ENCODE assay signal across 10 mouse cellular contexts in the genomic region with DNA sequence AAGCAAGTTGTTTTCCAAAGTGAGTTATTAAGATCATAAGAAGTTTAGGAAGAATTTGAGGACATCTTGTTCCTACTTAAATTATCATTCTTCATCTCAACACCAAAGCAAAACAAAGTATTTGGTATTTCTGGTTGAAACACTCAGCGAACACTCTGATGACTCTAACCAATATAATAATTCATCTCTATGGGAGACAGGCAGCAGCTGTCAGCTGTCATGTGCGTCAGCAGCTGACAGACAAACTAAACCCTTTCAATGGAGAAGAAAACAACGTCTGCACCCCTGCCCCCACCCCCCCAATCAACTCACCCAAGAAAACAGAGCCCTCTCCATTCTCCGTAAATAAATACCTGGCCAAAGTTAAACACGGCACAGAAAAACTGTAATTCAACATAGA. TPM values are rescaled to one million over a fixed set of nuclear protein-coding genes. Genes with fewer than 3 reads are reported as not detected.
DNase-seq lines count a peak whose midpoint lies in the region; ATAC-seq and TF ChIP-seq lines count a peak whose summit lies in the region.
"Had no signal": no experiment of that assay in that cellular context is flagged by ENCODE, and none has a peak within 500 bp of the region (broad histone marks: within the 10 kb centered on the region; RNA-seq: fewer than 3 reads in every experiment).

No protein-coding gene starts in this region.

- no peaks in the 10 kb centered on the region for H3K9me3 ChIP-seq in forebrain, postnatal 0 days (ENCODE audit: low read length)
- no peaks in the 10 kb centered on the region for H3K9me3 ChIP-seq in lung, embryonic 16.5 days (ENCODE audit: control insufficient read depth, low read length)
- H3K9me3 ChIP-seq: megakaryocyte, embryonic 14.5 days had no signal

- no peak for DNase-seq in kidney, adult 2 months
- no peak for DNase-seq in kidney, adult 11 months
- peak; percentile 36 for DNase-seq in brain, adult 2 months (ENCODE audit: low read depth, low spot score)
- peak; percentile 40 for DNase-seq in forebrain, postnatal 0 days
- DNase-seq in right cerebral cortex, adult 18-20 months: no peak
- no peak for DNase-seq in adrenal gland, postnatal 25 days
- DNase-seq: adrenal gland, adult 8-10 months; thymus, adult 2 months had no signal

- H3K27me3 ChIP-seq in kidney, adult 2 months (replicated peaks; ENCODE audit: control insufficient read depth, insufficient read depth, low read length): no peaks in the 10 kb centered on the region
- H3K27me3 ChIP-seq in forebrain, postnatal 0 days (ENCODE audit: insufficient read depth, low read length): no peaks in the 10 kb centered on the region
- no peaks in the 10 kb centered on the region for H3K27me3 ChIP-seq in lung, embryonic 16.5 days (ENCODE audit: control insufficient read depth, insufficient read depth, low read depth, low read length)
- H3K27me3 ChIP-seq: megakaryocyte, embryonic 14.5 days had no signal

- ATAC-seq in forebrain, postnatal 0 days: peak; percentile 63; the same call in 1 of the 2 replicates
- ATAC-seq in lung, embryonic 16.5 days (ENCODE audit: low read depth): peak; percentile 62; the same call in 1 of the 2 replicates

- WGBS in kidney, adult 2 months: 37% methylated on average over 5 of the region's 5 CpGs
- WGBS in forebrain, postnatal 0 days: 24% methylated on average over 5 of the region's 5 CpGs
- WGBS in lung, embryonic 16.5 days: 23% methylated on average over 5 of the region's 5 CpGs

- H3K4me3 ChIP-seq in kidney, adult 2 months (ENCODE audit: insufficient read depth, low read depth, low read length): no peak overlapping the region
- H3K4me3 ChIP-seq in forebrain, postnatal 0 days (ENCODE audit: low read depth, low read length): no peak overlapping the region
- H3K4me3 ChIP-seq in lung, embryonic 16.5 days (ENCODE audit: low read length): peak overlapping the region; percentile 10; the same call in 1 of the 2 replicates
- H3K4me3 ChIP-seq: megakaryocyte, embryonic 14.5 days had no signal

- H3K36me3 ChIP-seq in kidney, adult 2 months (ENCODE audit: control insufficient read depth, insufficient read depth, low read length): no peaks in the 10 kb centered on the region
- H3K36me3 ChIP-seq in forebrain, postnatal 0 days (ENCODE audit: insufficient read depth): peaks cover 7% of the 10 kb centered on the region; the same call in 1 of the 2 replicates
- no peaks in the 10 kb centered on the region for H3K36me3 ChIP-seq in lung, embryonic 16.5 days (ENCODE audit: control insufficient read depth, insufficient read depth, low read length)

- H3K27ac ChIP-seq in kidney, adult 2 months (ENCODE audit: insufficient read depth, low read depth, low read length): 0 out of 2 replicates have a peak overlapping the region, but pooled peaks have one; percentile 19
- peak overlapping the region; percentile 51 for H3K27ac ChIP-seq in forebrain, postnatal 0 days (ENCODE audit: low read depth, low read length)
- H3K27ac ChIP-seq in lung, embryonic 16.5 days (ENCODE audit: low read length): peak overlapping the region; percentile 59; the same call in 1 of the 2 replicates

- TF ChIP-seq POLR2A in kidney, adult 2 months (IDR thresholded peaks at IDR 0.05; ENCODE audit: low read depth, low read length): no peak

- H3K4me1 ChIP-seq in kidney, adult 2 months (ENCODE audit: control insufficient read depth, insufficient read depth, low read length): peaks cover 2% of the 10 kb centered on the region; the same call in 1 of the 2 replicates
- peaks cover 10% of the 10 kb centered on the region; the same call in 1 of the 2 replicates for H3K4me1 ChIP-seq in forebrain, postnatal 0 days (ENCODE audit: insufficient read depth)
- peaks cover 7% of the 10 kb centered on the region; the same call in 1 of the 2 replicates for H3K4me1 ChIP-seq in lung, embryonic 16.5 days (replicated peaks; ENCODE audit: control insufficient read depth, insufficient read depth, low read length)

- TF ChIP-seq CTCF in kidney, adult 2 months (conservative IDR thresholded peaks at IDR 0.05; ENCODE audit: insufficient read depth, insufficient read length, low read depth, low read length): no peak
- no peak for TF ChIP-seq CTCF in forebrain, postnatal 0 days (IDR thresholded peaks at IDR 0.05; ENCODE audit: low read depth)

- H3K4me2 ChIP-seq in forebrain, postnatal 0 days (ENCODE audit: low read depth): peak overlapping the region; percentile 21; the same call in 1 of the 2 replicates
- peak overlapping the region; percentile 45 for H3K4me2 ChIP-seq in lung, embryonic 16.5 days (ENCODE audit: low read depth, low read length)

- no peak overlapping the region for H3K9ac ChIP-seq in forebrain, postnatal 0 days
- peak overlapping the region; percentile 35 for H3K9ac ChIP-seq in lung, embryonic 16.5 days (ENCODE audit: low read length)

RNA-seq across cellular contexts. Expression of a gene that starts 34.9 kb away (rescaled TPM):
- polyA plus RNA-seq in kidney, adult 2 months (2012; rRNA removed): 6.2 and 9.1 TPM in 2 replicates
- 12.5 and 20.0 TPM in 2 replicates for total RNA-seq in forebrain, postnatal 0 days (2014; rRNA removed)
- polyA plus RNA-seq in forebrain, postnatal 0 days (2015; fragmentation: Nextera tagmentation; extraction: Ambion mirVana): 6.2 and 12.5 TPM in 2 replicates
- polyA plus RNA-seq in lung, embryonic 16.5 days (2015; fragmentation: Nextera tagmentation; extraction: Ambion mirVana): 5.6 and 6.3 TPM in 2 replicates
- 5.7 and 8.3 TPM in 2 replicates for total RNA-seq in adrenal gland, postnatal 25 days (2021)

RNA-seq across cellular contexts. Expression of a gene that starts 39.0 kb away (rescaled TPM):
- 3.8 and 5.5 TPM in 2 replicates for polyA plus RNA-seq in kidney, adult 2 months (2012; rRNA removed)
- 9.5 and 10.6 TPM in 2 replicates for total RNA-seq in forebrain, postnatal 0 days (2014; rRNA removed)
- 29.3 and 30.3 TPM in 2 replicates for polyA plus RNA-seq in forebrain, postnatal 0 days (2015; fragmentation: Nextera tagmentation; extraction: Ambion mirVana)
- 24.6 and 25.0 TPM in 2 replicates for polyA plus RNA-seq in lung, embryonic 16.5 days (2015; fragmentation: Nextera tagmentation; extraction: Ambion mirVana)
- total RNA-seq in adrenal gland, postnatal 25 days (2021): 22.7 and 27.6 TPM in 2 replicates

RNA-seq across cellular contexts. Expression of a gene that starts 39.1 kb away (rescaled TPM):
- polyA plus RNA-seq in kidney, adult 2 months (2012; rRNA removed): 14.7 and 18.1 TPM in 2 replicates
- 5.1 and 6.8 TPM in 2 replicates for total RNA-seq in forebrain, postnatal 0 days (2014; rRNA removed)
- 4.5 and 5.3 TPM in 2 replicates for polyA plus RNA-seq in forebrain, postnatal 0 days (2015; fragmentation: Nextera tagmentation; extraction: Ambion mirVana)
- polyA plus RNA-seq in lung, embryonic 16.5 days (2015; fragmentation: Nextera tagmentation; extraction: Ambion mirVana): 21.0 and 21.8 TPM in 2 replicates
- 24.1 and 29.1 TPM in 2 replicates for total RNA-seq in adrenal gland, postnatal 25 days (2021)

Comparison
In these comparisons a context has a peak if more than half of its experiments do, and no peak if none do; other contexts are left out.
1. DNase-seq: peak in brain, adult 2 months (single experiment) and forebrain, postnatal 0 days (single experiment); none in kidney, adult 2 months (single experiment), kidney, adult 11 months (single experiment), right cerebral cortex, adult 18-20 months (single experiment) and adrenal gland, postnatal 25 days (single experiment).
2. Peak in every context shown above with its lines, with median percentiles within 50 percentile points of each other: H3K27ac ChIP-seq.